Mouse (Mus musculus) midbrain, embryonic 13.5 days (tissue): ENCODE data around the gene Igf2bp2. TPM values are rescaled to one million over a fixed set of nuclear protein-coding genes. Genes with fewer than 3 reads are reported as not detected.

Experiments used
- ATAC-seq: fragments of 200-750 bp; cut with Nextera tagmentation; 2 replicates; pipeline ENCODE4 v1.8.0; 2017; ENCODE audit warnings: mild to moderate bottlenecking, moderate TSS enrichment, moderate library complexity
- H3K27ac ChIP-seq: fragments of 300-500 bp; sonication (generic); 2 replicates; pipeline ENCODE4 v1.5.1; 2015; ENCODE audit warnings: inconsistent platforms, mild to moderate bottlenecking, moderate library complexity
- H3K27me3 ChIP-seq: fragments of 300-500 bp; sonication (generic); 2 replicates; pipeline ENCODE4 v1.6.1; 2015; ENCODE audit warnings: mild to moderate bottlenecking, inconsistent platforms
- H3K36me3 ChIP-seq: fragments of 300-500 bp; sonication (generic); 2 replicates; pipeline ENCODE4 v1.6.1; 2015; ENCODE audit warnings: mild to moderate bottlenecking, inconsistent platforms
- H3K4me1 ChIP-seq: fragments of 300-500 bp; sonication (generic); replicated peaks from 2 replicates; pipeline ENCODE4 v1.6.1; 2015; ENCODE audit warnings: inconsistent platforms
- H3K4me2 ChIP-seq: fragments of 300-500 bp; sonication (generic); replicated peaks from 2 replicates; pipeline ENCODE4 v1.6.1; 2015; ENCODE audit warnings: moderate library complexity, mild to moderate bottlenecking, inconsistent platforms
- H3K4me3 ChIP-seq: fragments of 300-500 bp; sonication (generic); replicated peaks from 2 replicates; pipeline ENCODE4 v1.5.1; 2015; ENCODE audit warnings: mild to moderate bottlenecking, inconsistent platforms
- H3K9ac ChIP-seq: fragments of 300-500 bp; sonication (generic); replicated peaks from 2 replicates; pipeline ENCODE4 v1.6.1; 2015; ENCODE audit warnings: mild to moderate bottlenecking, inconsistent platforms
- H3K9me3 ChIP-seq: fragments of 300-500 bp; sonication (generic); 2 replicates; pipeline ENCODE4 v1.6.1; 2016; ENCODE audit warnings: mild to moderate bottlenecking, inconsistent platforms
- WGBS: fragments of 180-500 bp; shearing (Covaris S2); methylation state at CpG from one replicate; pipeline ENCODE4 v1.1.7; 2015; 5-methylcytosine and 5-hydroxymethylcytosine counted together
- polyA plus RNA-seq: library from polyadenylated mRNA; unstranded; fragments of >200 nt; fragmentation: Nextera tagmentation; extraction: Ambion mirVana; gene quantifications from 2 replicates; pipeline ENCODE4 v1.2.1, GENCODE M21; 2015

The Igf2bp2 gene
- polyA plus RNA-seq, 1 experiment from 2014 or later: 32.2 TPM

- H3K36me3 ChIP-seq: peaks cover 7% of the 10 kb centered on the region
- H3K4me2 ChIP-seq: no peak overlapping the region
- 98% methylated on average over 15 of the region's 15 CpGs for WGBS
- no peaks in the 10 kb centered on the region for H3K27me3 ChIP-seq
- no peaks in the 10 kb centered on the region for H3K4me1 ChIP-seq
- no peak overlapping the region for H3K9ac ChIP-seq
- H3K9me3 ChIP-seq: no peaks in the 10 kb centered on the region
- no peak overlapping the region for H3K27ac ChIP-seq
- no peak for ATAC-seq
- no peak overlapping the region for H3K4me3 ChIP-seq
Observed at GRCm38 (mm10) chr16:22119524-22119923, 43.6 kb downstream of the Igf2bp2 start.

GRCm38 (mm10) chr16:22118716-22119501, 44.2 kb downstream of the Igf2bp2 start:
- Histone ChIP-seq H3K4me2 (no peak overlapping the region), H3K27me3 (no peaks in the 10 kb centered on the region), H3K36me3 (peaks cover 7% of the 10 kb centered on the region), H3K4me3 (no peak overlapping the region), H3K27ac (no peak overlapping the region), H3K9me3 (no peaks in the 10 kb centered on the region), H3K9ac (no peak overlapping the region), H3K4me1 (no peaks in the 10 kb centered on the region)
- no peak for ATAC-seq
- WGBS: 93% methylated on average over 14 of the region's 14 CpGs

GRCm38 (mm10) chr16:22118151-22118550, 44.9 kb downstream of the Igf2bp2 start:
- no peak overlapping the region for H3K9ac ChIP-seq
- WGBS: 90% methylated on average over 4 of the region's 4 CpGs
- no peak overlapping the region for H3K27ac ChIP-seq
- no peaks in the 10 kb centered on the region for H3K4me1 ChIP-seq
- no peak for ATAC-seq
- H3K4me3 ChIP-seq: no peak overlapping the region
- no peaks in the 10 kb centered on the region for H3K9me3 ChIP-seq
- H3K4me2 ChIP-seq: no peak overlapping the region
- H3K27me3 ChIP-seq: no peaks in the 10 kb centered on the region
- H3K36me3 ChIP-seq: peaks cover 7% of the 10 kb centered on the region

- Histone ChIP-seq H3K4me1 (no peaks in the 10 kb centered on the region), H3K27me3 (no peaks in the 10 kb centered on the region), H3K4me2 (no peak overlapping the region), H3K4me3 (no peak overlapping the region), H3K9ac (no peak overlapping the region), H3K27ac (no peak overlapping the region), H3K9me3 (no peaks in the 10 kb centered on the region), H3K36me3 (peaks cover 7% of the 10 kb centered on the region)
- no peak for ATAC-seq
- 95% methylated on average over 4 of the region's 4 CpGs for WGBS
Observed at GRCm38 (mm10) chr16:22116748-22117147, 46.4 kb downstream of the Igf2bp2 start.

- WGBS: 91% methylated on average over 6 of the region's 6 CpGs
- Histone ChIP-seq H3K36me3 (peaks cover 7% of the 10 kb centered on the region), H3K4me3 (no peak overlapping the region), H3K9ac (no peak overlapping the region), H3K27me3 (no peaks in the 10 kb centered on the region), H3K4me2 (no peak overlapping the region), H3K4me1 (no peaks in the 10 kb centered on the region), H3K27ac (no peak overlapping the region), H3K9me3 (no peaks in the 10 kb centered on the region)
- no peak for ATAC-seq
Observed at GRCm38 (mm10) chr16:22116058-22116457, 47.0 kb downstream of the Igf2bp2 start.

- Histone ChIP-seq H3K36me3 (no peaks in the 10 kb centered on the region), H3K9me3 (no peaks in the 10 kb centered on the region), H3K4me3 (no peak overlapping the region), H3K4me1 (0 out of 2 replicates have a peak, but pooled peaks cover 4% of the 10 kb centered on the region), H3K4me2 (no peak overlapping the region), H3K9ac (no peak overlapping the region), H3K27me3 (no peaks in the 10 kb centered on the region), H3K27ac (no peak overlapping the region)
- ATAC-seq: no peak
- WGBS: 93% methylated on average over 1 of the region's 1 CpGs
Observed at GRCm38 (mm10) chr16:22110036-22110435, 53.1 kb downstream of the Igf2bp2 start.

- Histone ChIP-seq H3K4me3 (no peak overlapping the region), H3K9me3 (no peaks in the 10 kb centered on the region), H3K4me1 (0 out of 2 replicates have a peak, but pooled peaks cover 4% of the 10 kb centered on the region), H3K9ac (no peak overlapping the region), H3K36me3 (no peaks in the 10 kb centered on the region), H3K27me3 (no peaks in the 10 kb centered on the region), H3K27ac (no peak overlapping the region), H3K4me2 (no peak overlapping the region)
- WGBS: 86% methylated on average over 4 of the region's 4 CpGs
- ATAC-seq: no peak
Observed at GRCm38 (mm10) chr16:22109159-22109558, 53.9 kb downstream of the Igf2bp2 start.

- no peak overlapping the region for H3K4me2 ChIP-seq
- H3K36me3 ChIP-seq: no peaks in the 10 kb centered on the region
- H3K4me1 ChIP-seq: 0 out of 2 replicates have a peak, but pooled peaks cover 4% of the 10 kb centered on the region
- 72% methylated on average over 7 of the region's 7 CpGs for WGBS
- no peaks in the 10 kb centered on the region for H3K9me3 ChIP-seq
- ATAC-seq: no peak
- no peaks in the 10 kb centered on the region for H3K27me3 ChIP-seq
- no peak overlapping the region for H3K4me3 ChIP-seq
- H3K9ac ChIP-seq: no peak overlapping the region
- no peak overlapping the region for H3K27ac ChIP-seq
Observed at GRCm38 (mm10) chr16:22107897-22108516, 55.1 kb downstream of the Igf2bp2 start.

GRCm38 (mm10) chr16:22106012-22106584, 57.0 kb downstream of the Igf2bp2 start:
- Histone ChIP-seq H3K4me3 (no peak overlapping the region), H3K27me3 (no peaks in the 10 kb centered on the region), H3K36me3 (no peaks in the 10 kb centered on the region), H3K27ac (no peak overlapping the region), H3K9ac (no peak overlapping the region), H3K9me3 (no peaks in the 10 kb centered on the region), H3K4me1 (0 out of 2 replicates have a peak, but pooled peaks cover 4% of the 10 kb centered on the region), H3K4me2 (no peak overlapping the region)
- WGBS: 90% methylated on average over 6 of the region's 6 CpGs
- no peak for ATAC-seq

GRCm38 (mm10) chr16:22100067-22100466, 63.0 kb downstream of the Igf2bp2 start:
- H3K4me1 ChIP-seq: peaks cover 9% of the 10 kb centered on the region
- 0 out of 2 replicates have a peak, but pooled peaks cover 5% of the 10 kb centered on the region for H3K9me3 ChIP-seq
- ATAC-seq: no peak
- no peak overlapping the region for H3K4me2 ChIP-seq
- 89% methylated on average over 2 of the region's 2 CpGs for WGBS
- H3K27ac ChIP-seq: no peak overlapping the region
- no peaks in the 10 kb centered on the region for H3K27me3 ChIP-seq
- no peaks in the 10 kb centered on the region for H3K36me3 ChIP-seq
- H3K4me3 ChIP-seq: no peak overlapping the region
- no peak overlapping the region for H3K9ac ChIP-seq

- Histone ChIP-seq H3K4me1 (peaks cover 9% of the 10 kb centered on the region), H3K4me3 (no peak overlapping the region), H3K27me3 (no peaks in the 10 kb centered on the region), H3K9me3 (0 out of 2 replicates have a peak, but pooled peaks cover 5% of the 10 kb centered on the region), H3K9ac (no peak overlapping the region), H3K36me3 (no peaks in the 10 kb centered on the region), H3K27ac (no peak overlapping the region), H3K4me2 (no peak overlapping the region)
- WGBS: 49% methylated on average over 7 of the region's 7 CpGs
- ATAC-seq: 0 out of 2 replicates have a peak, but pooled peaks have one; percentile 40
Observed at GRCm38 (mm10) chr16:22097659-22098058, 65.4 kb downstream of the Igf2bp2 start.

GRCm38 (mm10) chr16:22095751-22096150, 67.3 kb downstream of the Igf2bp2 start:
- Histone ChIP-seq H3K36me3 (no peaks in the 10 kb centered on the region), H3K4me3 (no peak overlapping the region), H3K9ac (no peak overlapping the region), H3K27ac (no peak overlapping the region), H3K4me2 (no peak overlapping the region), H3K4me1 (peaks cover 9% of the 10 kb centered on the region), H3K9me3 (0 out of 2 replicates have a peak, but pooled peaks cover 5% of the 10 kb centered on the region), H3K27me3 (no peaks in the 10 kb centered on the region)
- ATAC-seq: no peak
- 95% methylated on average over 1 of the region's 1 CpGs for whole genome bisulfite sequencing
